Mouse (Mus musculus) c-Kit-negative CD71-positive TER-119-positive erythroid progenitor cells, embryonic 14.5 days (primary cell): ENCODE results near the gene Hyou1.
"Not testable (repeated sequence)": the region's sequence is repeated elsewhere in the genome, so short reads cannot be mapped to it uniquely, and the experiment has no call there.

Experiments
- DNase-seq: peaks from one replicate; pipeline ENCODE4 v3.0.0-alpha.2; 2013; ENCODE audit warnings: low read depth, low spot score

Hyou1 gene

GRCm38 (mm10) chr9:44405011-44405410, 25.7 kb downstream of the Hyou1 start:
- no peak for DNase-seq

GRCm38 (mm10) chr9:44406906-44407751, 27.8 kb downstream of the Hyou1 start, which contains the start of the genes Rps25 and Trappc4:
TSS of gene Rps25 (plus strand) at chr9:44407139.
TSS of gene Trappc4 (minus strand) at chr9:44407600.
- peak; percentile 94 for DNase-seq

- DNase-seq, result no peak
These were observed 28.4 kb downstream of the Hyou1 start for GRCm38 (mm10) chr9:44407752-44408097.

GRCm38 (mm10) chr9:44408693-44409092, 29.4 kb downstream of the Hyou1 start:
- DNase-seq, result not testable (repeated sequence)

- no peak for DNase-seq
These were observed 31.5 kb downstream of the Hyou1 start for GRCm38 (mm10) chr9:44410647-44411336.

- no peak for DNase-seq
These were observed 32.4 kb downstream of the Hyou1 start for GRCm38 (mm10) chr9:44411601-44412130.

DNA sequence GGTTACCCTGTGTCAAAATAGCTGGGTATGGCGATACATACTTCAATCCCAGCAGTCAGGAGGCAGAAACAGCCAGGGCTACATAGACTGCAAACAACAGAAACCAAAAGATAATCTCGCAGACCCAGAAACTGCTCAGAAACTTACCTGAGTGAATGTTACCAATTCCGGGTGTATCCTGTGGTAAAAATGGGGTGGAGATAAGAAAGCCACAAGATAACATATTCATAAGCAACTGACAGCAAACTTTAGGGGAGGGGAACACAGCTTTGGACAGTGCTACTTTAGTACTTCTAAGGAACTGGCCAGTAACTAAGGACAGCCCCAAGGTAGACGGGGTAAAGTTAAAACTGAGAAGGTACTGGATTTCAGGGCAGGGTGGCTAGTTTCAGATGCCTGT, 33.0 kb downstream of the Hyou1 start:
- DNase-seq, result no peak

GRCm38 (mm10) chr9:44412781-44413180, 33.5 kb downstream of the Hyou1 start:
- DNase-seq, result no peak

- DNase-seq, result no peak
These were observed 38.0 kb downstream of the Hyou1 start for GRCm38 (mm10) chr9:44417156-44417891.

GRCm38 (mm10) chr9:44417892-44418363, 38.6 kb downstream of the Hyou1 start:
- peak; percentile 86 for DNase-seq

- DNase-seq, result no peak
These were observed 39.5 kb downstream of the Hyou1 start, which contains the start of gene Ccdc84 for GRCm38 (mm10) chr9:44418519-44419385. TSS of gene Ccdc84 (minus strand) at chr9:44418569.

GRCm38 (mm10) chr9:44419730-44420129, 40.4 kb downstream of the Hyou1 start:
- DNase-seq, result not testable (repeated sequence)

- no peak for DNase-seq
These were observed 41.1 kb downstream of the Hyou1 start for GRCm38 (mm10) chr9:44420280-44420898.

- DNase-seq, result no peak
These were observed 44.3 kb downstream of the Hyou1 start for GRCm38 (mm10) chr9:44423576-44423975.

GRCm38 (mm10) chr9:44432577-44433185, 53.4 kb downstream of the Hyou1 start:
- DNase-seq, result no peak

DNA sequence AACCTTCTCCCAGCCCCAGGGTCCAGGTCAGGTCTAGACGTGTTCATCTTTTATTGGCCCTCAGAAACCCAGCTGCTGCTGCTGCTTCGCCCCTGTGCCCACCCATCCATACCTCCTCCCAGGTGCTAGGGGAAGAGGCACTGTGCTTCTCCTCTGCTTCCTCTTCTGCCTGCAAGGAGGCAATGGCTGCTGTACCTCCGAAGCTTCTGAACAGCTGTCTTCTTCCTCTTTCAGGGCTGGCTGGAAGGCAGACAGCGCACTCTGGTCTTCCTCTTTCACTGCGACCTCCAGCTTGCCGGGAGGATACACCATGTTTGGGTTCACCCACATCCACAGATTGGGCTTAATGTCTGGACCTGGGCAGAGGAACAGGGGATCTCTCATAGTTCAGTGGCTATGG, 56.5 kb downstream of the Hyou1 start:
- no peak for DNase-seq

DNA sequence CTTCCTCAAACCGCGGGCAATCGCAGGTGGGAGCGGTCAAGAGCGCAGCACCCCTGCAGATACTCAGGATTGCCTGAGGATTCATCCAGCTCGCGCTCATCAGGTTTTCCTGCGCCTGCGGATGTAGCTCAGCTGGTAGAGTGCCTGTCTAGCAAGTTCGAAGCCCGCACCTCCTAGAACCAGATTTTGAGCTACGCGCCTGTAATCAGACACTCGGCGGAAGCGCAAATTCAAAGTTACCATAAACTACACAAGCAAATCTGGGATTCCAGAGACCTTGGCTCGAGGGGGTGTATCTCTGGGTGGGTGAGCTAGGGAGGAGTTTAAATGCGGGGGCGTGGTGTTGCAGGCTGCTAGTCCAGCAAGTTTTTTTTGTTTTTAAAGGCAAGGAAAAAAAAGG, 61.7 kb downstream of the Hyou1 start, which contains the start of gene Foxr1:
Gene Foxr1 (minus strand): TSS at position 176 of the 400 bp plus-strand sequence.
- no peak for DNase-seq
